Mouse (Mus musculus): ENCODE measurements at regions not wholly inside any gene's neighbourhood (a gene's known extent, or its start where the extent isn't known, plus 50 kb on each side); places are given as distances from the start of the nearest gene placed in this dataset.

DNA sequence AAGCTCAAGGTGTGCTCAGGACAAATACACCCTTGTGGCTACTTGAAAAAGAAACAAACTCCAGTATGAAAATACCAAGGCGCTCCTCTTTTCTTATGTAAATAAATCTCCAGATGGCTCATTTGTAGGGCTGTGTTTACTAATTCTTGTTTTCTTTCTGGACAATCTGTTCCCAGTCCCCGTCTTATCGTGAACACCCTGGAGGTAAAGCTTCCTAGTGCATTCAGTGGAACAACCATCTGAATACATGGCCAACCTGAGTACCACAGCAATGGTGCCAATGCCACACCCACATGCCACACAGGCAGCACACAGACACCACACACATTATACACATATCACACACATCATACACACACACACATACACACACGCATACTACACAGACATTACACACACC is 396.1 kb downstream of the Wdr11 start:
- no peak for DNase-seq

DNA sequence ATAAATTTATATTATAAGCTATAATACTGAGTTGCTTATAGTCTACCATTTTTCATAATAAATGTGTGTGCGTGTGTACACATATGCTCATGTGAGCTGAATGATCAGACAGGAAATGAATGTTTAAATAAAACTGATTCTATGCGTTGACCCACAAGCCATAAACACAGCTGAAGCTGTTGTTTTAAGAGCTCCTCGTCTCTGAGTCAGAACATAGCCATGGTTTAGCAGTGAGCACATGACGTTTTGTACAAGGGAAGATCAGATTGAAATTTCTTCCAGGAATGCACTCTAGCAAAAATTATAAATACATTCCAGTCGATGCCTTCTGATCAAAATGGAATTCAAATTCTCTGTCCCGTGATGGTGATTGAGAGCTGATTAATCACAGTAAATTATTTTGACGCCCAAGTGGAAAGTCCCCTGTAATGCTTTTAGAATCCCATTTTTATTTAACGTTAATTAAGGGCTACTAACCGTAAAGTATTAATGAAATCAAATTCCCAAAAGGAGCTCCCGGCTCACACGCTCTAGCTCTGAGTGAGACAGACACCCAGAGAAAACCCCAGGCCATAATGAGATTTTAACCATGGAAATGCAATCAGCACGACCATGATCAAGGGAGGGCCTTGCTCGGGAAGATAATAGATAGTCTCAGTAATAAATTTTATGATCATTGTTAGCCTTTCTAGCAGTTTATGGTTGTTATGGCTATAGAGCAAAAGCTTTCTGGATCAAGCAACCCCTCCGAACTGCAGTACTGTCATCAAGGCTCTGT is 402.0 kb downstream of the Wdr11 start:
- no peak for DNase-seq

GRCm38 (mm10) chr7:129995529-129995928 is 403.9 kb downstream of the Wdr11 start:
- no peak for DNase-seq

DNA sequence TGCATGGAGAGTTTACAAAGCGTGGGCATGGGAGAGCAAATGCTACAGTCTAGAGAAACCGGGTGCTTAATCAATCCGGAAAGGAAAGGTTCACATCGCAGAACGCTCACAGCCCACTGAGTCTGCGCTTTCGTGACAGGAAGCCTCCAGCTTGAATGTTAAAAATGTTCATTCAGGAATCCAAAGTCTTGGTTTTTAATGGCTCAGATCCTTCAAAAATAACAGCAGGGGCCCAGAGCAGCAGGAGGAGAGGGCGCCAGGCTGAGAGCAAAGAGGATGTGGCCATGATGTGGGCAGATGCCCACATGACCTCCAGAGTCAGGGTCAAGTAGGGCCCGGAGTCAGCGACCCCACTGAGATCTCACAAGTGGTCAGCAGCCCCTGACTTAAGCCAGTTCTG is 409.4 kb downstream of the Wdr11 start:
- peak; percentile 15 for DNase-seq

DNA sequence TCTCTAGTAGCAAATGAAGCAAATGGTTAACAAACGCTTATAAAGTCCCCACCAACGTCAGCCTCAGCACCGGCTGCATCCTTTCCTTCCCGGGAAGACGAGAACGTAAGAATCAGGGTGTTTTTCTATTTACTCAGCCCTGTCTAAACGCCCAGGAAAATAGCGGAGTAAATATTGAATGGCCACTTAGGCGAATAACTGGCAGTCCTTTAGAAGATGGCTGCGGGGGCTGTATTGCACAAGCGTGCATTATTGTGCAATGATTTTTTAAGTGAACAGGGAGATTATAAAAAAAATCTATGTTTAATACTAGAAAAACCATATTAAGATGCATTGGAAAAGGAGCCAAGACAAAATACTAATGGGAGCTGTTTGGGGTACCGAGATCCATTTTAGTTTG is 410.3 kb downstream of the Wdr11 start:
- DNase-seq, result no peak

GRCm38 (mm10) chr7:130005406-130005805 is 413.7 kb downstream of the Wdr11 start:
- no peak for DNase-seq

GRCm38 (mm10) chr7:130007993-130008583 is 416.4 kb downstream of the Wdr11 start:
- DNase-seq, result no peak

DNA sequence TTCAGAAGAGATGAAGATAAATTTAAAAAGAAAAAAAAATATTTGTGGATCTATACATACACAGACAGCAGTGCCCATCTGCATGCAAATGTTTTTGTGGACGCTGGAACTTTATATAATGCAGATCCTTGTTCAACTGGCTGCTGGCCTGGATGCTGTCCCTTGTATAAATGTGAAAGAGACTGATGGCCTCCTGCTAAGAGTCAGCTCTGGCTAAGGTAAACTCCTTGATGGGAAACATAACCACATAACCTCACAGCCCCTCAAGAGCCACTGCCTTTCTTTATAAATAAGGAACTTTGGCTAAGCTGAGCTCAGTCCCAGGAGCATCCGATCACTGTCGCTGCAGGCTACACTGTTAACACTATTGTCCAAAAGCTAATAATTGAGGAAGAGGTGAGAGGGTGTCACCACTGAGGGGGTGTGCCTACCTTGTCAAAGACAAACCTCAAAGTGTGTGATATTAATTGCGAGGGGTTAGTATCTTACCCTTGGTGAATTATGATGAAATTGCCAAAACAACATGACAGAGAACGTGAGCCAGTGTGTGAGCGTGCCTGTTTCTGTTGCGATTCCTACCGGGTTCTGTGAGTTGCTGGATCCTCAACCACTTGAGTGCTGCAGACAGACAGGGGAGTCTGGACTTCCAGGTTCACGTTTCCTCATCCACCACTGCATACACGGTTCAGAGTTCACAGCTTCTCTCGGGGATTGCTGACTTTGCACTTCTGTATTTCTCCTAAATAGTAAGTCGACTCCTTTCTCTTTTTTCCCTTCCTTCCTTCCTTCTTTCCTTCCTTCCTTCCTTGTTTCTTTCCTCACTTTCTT is 417.1 kb downstream of the Wdr11 start:
- no peak for DNase-seq

DNA sequence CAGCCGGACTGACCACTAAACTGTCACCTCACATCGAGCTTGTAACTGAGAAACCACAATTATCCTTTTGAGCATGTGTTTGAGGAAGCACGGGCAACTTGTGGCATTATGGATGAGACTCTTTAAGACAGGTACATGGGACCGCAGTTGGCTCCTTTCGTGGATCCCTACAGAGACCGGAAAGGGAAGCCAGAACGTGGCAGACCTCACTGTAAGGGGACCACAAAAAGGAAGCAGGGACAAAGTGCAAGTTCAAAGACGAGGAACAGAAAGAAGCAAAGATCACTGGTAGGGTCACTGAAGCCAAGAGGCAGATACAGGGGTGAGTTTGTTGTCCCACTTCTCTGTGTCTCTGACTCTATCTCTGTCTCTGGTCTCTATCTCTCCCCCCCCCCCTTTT is 420.4 kb downstream of the Wdr11 start:
- DNase-seq, result no peak

DNA sequence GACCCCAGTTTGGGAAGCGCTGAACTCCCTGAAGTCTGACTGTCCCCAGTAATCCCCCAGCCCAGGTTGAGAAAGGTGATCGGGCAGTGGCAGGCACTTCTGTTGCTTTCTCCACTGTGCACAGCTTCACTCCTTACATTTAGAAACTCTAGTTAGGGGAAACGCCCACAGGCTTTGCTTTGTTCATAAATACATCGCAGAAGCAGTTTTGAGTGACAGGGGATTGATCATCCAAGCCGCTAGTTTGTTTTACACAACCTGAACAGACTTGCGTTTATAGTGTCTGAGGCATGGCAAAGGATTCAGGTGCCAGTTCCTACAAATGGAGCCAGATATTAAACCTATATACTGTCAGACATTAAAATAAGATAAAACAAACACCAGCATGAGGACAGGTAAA is 421.4 kb downstream of the Wdr11 start:
- no peak for DNase-seq

- no peak for DNase-seq
These were observed 422.9 kb downstream of the Wdr11 start for GRCm38 (mm10) chr7:130014609-130015008.

DNA sequence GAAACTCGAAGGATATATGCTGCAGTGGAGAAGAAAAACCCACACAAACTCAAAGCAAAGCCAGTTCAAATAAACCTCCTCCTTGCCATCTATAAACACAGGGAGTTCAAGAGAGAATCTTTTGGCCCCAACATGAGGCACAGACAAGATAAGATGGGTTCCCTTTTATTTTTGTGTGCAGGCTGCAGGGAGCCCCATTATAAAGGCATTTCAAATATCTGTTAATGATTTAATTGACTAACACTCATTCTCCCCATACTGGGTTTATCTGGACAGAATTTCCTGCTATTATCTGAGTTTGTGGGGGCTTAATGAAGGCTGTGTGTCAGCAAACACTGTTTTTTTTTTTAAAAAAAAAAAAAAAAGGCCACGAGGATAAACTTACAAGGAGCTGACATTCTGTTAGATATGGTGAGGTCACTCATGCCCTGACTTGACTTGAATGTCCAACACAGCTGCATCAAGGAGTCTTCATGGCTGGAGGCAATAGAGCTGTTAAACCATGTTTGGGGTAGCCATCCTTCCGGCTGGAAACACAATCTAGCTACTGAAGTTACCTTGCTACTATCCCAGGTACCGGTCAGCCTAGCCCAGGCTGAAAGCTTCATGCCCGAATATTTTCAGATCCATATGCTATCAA is 423.8 kb downstream of the Wdr11 start:
- DNase-seq, result no peak

- DNase-seq, result no peak
These were observed 424.6 kb downstream of the Wdr11 start for GRCm38 (mm10) chr7:130016015-130016874.

DNA sequence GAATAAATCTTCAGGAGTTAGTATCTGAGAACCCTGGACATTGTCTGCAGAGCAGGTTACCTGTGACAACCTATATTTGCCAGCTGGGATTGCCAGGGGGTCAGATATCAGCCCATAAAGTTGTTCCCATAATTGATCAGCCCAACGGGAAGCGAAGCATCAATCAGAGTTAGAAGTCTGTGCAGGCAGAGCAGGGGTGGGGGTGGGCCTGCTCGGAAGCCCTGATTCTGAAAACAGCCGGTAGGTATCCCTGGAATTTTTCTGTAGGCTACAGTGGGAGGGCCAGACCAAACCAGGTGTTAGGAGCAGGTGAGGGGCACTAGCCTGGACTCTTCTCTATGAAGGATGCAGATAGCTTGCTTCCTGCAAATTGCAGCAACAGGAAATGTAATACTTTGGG is 427.2 kb downstream of the Wdr11 start:
- DNase-seq, result no peak

GRCm38 (mm10) chr7:130028945-130029344 is 437.3 kb downstream of the Wdr11 start:
- DNase-seq, result no peak

DNA sequence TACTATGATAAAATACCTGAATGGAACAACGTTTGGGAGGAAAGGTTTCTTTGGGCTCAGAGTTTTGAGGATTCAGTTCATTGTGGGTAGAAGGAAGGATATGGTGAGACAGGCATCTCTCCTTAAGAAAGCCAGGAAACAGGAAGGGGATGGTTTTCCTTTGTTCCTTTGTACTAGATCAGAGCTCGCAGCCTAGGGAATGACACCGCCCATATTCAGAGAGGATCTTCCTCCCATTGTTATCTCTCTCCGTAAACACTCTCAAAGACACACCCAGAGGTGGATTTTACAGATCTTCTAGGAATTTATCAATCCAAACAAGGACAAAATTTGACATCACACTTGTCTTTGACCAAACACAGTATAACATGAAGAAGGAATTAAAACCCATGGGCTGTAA is 439.0 kb downstream of the Wdr11 start:
- no peak for DNase-seq

DNA sequence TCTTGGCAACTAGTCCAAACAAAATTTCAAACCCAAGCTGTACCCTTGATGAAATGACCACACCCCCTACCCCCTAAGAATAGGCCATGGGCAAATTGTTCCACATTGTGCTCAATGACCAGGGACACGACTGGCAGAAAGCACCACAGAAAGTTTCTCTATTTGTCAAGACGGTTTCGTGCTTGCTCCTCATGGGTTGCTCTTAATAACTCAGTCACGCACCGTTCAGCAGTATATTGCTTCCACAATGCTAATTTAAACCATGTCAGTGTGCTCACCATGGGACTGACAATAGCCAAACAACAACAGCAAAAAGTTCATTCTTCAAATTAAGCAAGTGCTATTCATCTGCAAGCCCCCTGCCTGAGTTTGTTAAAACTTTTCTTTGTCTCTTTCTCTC is 444.6 kb downstream of the Wdr11 start:
- no peak for DNase-seq

DNA sequence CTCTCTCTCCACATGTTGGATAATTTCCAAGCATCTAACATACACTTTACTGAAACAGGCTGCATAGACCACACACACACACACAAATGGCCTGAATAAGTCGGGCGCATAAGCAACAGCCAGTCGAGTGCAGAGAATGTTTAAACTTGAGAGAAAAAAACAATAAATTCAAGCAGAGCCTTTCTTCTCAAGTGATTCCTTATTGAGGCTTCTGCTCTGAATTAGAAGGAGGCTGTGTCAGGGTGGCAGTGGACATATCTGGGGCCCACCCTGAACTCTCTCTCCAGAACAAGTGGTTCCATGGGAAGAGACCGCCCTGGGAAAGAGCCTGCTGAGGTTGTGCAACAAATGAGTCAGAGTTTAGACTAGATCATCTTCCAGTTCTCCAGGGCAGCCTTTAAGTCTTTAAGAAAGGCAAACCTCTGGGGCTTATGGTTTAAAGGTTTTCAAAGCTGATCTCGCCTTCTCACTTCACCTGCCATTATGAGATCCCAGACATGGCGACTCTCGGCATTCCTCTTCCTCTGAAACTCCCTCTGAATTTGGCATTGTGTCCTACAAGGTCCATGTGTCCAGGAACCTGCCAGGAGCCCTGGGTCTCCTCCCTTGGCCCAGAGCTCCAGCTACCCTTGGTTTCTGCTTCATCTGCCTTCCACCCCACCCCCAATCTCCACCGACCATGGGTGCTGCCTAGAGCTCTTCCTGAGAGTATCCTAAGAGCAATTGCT is 445.3 kb downstream of the Wdr11 start:
- DNase-seq, result no peak

DNA sequence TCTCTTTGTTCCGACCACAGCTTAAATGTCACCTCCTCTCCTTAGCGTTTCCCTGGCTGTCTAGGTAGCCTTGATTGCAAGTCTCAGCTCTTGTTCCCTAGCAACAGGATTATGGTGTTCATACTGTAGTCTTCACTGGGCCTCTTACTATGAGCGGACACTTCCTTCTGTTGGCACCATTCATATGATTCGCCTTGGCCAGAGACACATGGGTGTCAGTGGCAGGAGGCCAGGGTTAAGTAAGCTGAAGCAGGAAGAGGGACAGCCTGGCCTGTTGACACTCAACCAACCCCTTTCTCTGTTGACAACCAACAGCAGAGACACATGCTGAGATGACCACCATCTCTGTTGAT is 445.9 kb downstream of the Wdr11 start:
- DNase-seq, result no peak

DNA sequence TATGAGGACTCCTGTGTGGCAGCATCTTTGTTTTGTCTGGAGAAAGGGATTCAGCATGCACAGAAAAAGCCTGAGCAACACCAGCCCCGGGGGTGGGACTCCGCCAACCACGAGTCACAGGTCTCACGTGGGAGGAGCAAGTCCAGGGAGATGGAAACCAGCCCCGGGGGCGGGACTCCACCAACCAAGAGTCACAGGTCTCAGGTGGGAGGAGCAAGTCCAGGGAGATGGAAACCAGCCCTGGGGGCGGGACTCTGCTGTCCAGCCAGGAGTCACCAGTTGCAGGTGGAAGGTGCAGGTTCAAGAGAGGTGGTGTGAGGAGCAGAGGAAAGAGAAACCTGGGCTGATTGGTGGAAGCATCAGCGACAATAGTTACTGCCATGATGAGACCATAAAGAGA is 448.9 kb downstream of the Wdr11 start:
- no peak for DNase-seq

DNA sequence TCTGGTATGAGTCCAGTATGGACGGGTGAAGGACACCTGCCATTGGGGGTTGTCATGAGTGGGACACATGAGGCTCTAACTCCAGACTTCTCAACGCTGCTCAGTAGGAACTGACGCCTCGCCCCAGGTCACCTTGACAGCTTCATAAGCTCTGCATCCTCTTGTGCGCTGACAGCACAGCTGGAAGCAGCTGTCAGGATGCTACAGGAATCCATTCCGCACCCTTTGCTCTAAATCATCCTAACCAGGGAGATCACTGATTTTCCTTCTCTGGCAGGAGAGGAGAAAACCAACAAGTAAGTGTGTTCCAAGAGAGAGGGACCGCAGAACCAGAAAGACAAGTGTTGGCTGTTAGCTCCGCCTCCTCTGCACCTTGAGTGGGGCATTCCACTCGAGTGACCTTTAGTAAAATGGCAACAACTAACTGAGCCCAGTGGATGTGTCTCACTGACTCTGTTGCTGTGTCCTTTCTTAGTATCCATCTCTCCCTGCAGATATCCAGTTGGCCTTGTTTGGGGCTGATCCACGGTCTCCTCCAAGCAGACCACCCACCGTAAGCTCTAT is 449.8 kb downstream of the Wdr11 start:
- DNase-seq, result no peak

Data from cerebellum, adult 11-12 months (tissue).